Mouse (Mus musculus) erythroblast, embryonic 14.5 days (primary cell): ENCODE measurements around the gene Man1c1.

ENCODE experiments used
- GATA1 ChIP-seq: IDR thresholded peaks from 2 replicates; pipeline ENCODE4 v1.6.1; 2012; ENCODE audit warnings: low read length, inconsistent platforms, mixed read lengths
- TAL1 ChIP-seq: IDR thresholded peaks from 3 replicates; pipeline ENCODE4 v1.6.1; 2012; ENCODE audit warnings: low read length, inconsistent platforms, mixed read lengths

DNA sequence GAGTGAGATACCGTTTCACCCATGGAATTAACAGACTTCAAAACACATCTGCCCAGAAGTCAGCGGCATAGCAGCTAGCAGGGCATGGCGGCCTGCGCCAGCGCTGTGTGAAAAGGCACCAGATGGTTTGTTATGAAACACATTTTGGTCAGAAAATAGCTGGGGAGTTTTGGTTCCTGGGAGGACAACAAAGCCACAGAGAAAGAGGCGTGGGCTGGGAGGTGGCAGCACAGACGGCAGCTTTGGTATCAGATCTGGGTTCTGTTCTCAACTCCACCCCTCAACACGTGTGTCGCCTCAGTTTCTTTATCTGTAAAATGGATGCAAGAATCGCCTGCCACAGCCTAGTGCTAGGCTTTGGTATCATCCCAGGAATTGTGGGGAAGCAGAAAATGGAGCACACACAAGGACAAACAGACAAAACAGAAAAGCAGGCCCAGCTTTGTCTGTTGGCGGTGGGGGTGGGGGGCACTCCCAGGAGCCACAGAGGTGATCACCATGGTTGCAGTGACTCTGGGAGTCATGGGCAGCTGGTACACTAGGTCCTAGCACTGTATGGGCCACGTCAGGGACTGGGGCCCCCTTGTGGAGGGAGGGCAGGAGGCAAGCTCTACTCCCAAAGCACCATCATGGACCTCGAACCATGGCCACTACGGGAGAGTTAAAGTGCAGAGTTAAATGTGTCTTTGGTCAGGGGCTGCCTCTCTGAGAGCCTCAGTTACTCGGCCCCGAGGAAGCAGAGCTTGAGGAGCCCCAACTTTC lies 42.0 kb upstream of the Man1c1 start:
- TF ChIP-seq GATA1: no peak
- TF ChIP-seq TAL1: no peak
